Mouse (Mus musculus): ENCODE results near the gene Sfxn2.

Gene Sfxn2

DNA sequence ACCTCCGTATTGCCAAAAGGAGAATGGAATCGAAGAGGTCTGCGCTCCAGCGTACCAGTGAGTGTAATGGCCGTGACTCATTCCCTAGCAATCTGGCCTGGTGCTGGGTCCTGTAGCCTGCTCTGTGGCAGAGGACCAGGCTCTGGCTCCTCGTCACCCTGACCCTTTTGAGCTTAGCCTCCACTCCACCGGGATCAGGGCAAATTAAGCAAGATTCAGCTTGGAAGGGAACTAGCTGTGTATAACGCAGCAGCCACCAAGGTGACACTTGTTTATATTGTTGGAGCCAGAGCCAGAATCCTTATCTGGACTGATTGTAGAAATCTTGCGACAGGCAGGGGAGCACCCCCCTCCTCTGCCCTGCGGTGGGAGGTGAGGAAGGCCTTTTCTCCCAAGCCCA, 55.2 kb downstream of the Sfxn2 start:
- no peak for DNase-seq (ENCODE audit: low read depth, low spot score)

GRCm38 (mm10) chr19:46629807-46630206, 56.6 kb downstream of the Sfxn2 start:
- no peak for DNase-seq (ENCODE audit: low read depth, low spot score)

- DNase-seq (ENCODE audit: low read depth, low spot score), result no peak
Observed at GRCm38 (mm10) chr19:46631637-46632036, 58.5 kb downstream of the Sfxn2 start.

DNA sequence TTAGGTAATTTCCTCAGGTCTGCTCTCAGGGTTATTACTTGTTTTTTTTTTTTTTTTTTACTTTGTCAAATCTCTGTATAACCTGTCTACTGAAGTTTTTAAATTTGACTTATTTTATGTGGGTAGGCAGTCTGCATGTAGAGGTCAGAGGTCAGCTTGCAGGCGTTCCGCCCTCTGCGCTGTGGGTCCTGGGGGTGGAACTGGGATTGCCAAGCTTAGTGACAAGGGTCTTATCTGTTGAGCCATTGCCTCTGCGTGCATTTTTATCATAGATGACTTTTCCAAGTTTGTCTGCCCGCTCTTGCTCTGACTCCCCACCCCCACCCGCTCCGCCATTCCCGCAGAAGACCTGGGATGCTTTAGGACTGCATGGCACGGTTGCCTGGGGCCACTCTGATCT, 62.6 kb downstream of the Sfxn2 start:
- no peak for DNase-seq (ENCODE audit: low read depth, low spot score)

GRCm38 (mm10) chr19:46637598-46637997, 64.4 kb downstream of the Sfxn2 start:
- DNase-seq (ENCODE audit: low read depth, low spot score), result no peak

DNA sequence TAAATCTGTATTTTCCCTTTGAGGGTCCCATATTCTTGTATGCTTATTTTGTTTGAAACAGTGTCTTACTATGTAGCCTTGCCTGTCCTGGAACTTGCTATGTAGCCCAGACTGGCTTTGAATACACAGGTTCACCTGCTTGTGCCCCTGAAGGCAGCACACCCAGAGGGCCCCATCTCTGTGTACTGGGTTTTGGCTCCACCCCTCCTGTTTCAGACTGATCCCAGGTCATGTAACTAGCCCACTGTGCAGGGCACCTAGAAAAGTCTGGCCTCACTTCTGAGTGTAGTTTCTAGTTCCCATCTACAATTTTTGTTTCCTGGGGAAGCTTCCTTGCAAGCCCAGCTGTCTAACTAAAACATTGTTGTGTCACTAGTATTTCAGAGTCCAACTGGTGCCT, 65.9 kb downstream of the Sfxn2 start:
- no peak for DNase-seq (ENCODE audit: low read depth, low spot score)

- no peak for DNase-seq (ENCODE audit: low read depth, low spot score)
Observed at GRCm38 (mm10) chr19:46639496-46639895, 66.3 kb downstream of the Sfxn2 start.

GRCm38 (mm10) chr19:46640780-46641179, 67.6 kb downstream of the Sfxn2 start:
- DNase-seq (ENCODE audit: low read depth, low spot score), result no peak

DNA sequence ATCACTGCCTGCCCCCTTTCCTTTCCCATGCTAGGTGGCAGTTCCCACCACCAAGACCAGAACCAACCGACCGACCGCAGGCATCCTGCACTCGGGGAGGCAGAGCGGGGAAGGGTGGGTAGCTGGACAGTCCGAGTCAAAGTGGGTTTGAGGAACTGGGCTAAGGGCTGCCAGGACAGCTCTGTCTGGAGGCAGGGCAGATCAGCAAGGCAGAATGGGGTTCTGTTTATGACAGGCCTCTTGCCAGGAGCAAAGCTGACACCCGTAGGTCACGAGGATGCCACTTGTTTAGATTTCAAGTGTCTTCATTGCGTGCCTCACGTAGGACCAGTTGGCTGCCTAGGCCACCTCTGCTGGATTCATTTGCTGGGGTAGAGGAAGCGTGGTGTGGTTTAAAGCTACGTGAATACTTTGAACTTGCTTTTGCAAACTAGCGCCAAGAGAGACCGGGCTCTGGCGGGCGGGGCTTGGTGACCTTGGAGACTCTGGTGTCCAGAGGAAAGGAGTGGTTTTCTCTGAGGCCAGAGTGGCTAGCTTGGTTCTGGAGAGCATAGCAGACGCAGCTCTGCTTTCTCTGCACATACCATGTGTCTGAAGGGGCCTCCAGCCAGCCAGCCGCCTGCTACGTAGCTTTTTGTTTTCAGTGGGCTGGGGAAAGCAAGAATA, 68.4 kb downstream of the Sfxn2 start:
- DNase-seq (ENCODE audit: low read depth, low spot score), result peak; percentile 44

GRCm38 (mm10) chr19:46642136-46642753, 69.1 kb downstream of the Sfxn2 start:
- DNase-seq (ENCODE audit: low read depth, low spot score), result peak; percentile 76

GRCm38 (mm10) chr19:46643236-46643635, 70.1 kb downstream of the Sfxn2 start:
- DNase-seq (ENCODE audit: low read depth, low spot score), result no peak

GRCm38 (mm10) chr19:46644343-46644792, 71.2 kb downstream of the Sfxn2 start:
- no peak for DNase-seq (ENCODE audit: low read depth, low spot score)

- peak; percentile 64 for DNase-seq (ENCODE audit: low read depth, low spot score)
Observed at GRCm38 (mm10) chr19:46644793-46645602, 71.8 kb downstream of the Sfxn2 start.

DNA sequence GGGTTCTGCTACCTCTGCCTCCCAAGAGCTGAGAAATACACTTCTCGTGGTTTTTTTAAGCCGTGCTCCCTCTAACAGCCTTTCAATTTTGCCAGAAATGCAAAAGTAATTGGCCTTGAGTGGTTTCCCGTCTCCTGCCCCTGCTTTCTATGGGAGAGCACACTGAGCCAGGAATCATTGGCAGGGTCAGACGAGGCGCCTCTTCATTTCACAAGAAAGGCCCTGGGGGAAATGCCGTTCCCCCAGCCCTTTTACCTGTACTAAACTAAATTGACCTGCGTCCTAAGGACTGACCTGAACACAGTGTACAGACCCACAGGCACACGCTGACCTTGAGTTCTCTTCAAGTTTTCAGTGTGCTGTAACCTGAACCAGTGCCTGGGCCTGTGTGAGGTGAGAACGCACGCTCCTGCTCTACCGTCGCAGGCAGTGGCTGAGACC, 72.9 kb downstream of the Sfxn2 start:
- DNase-seq (ENCODE audit: low read depth, low spot score), result no peak

DNA sequence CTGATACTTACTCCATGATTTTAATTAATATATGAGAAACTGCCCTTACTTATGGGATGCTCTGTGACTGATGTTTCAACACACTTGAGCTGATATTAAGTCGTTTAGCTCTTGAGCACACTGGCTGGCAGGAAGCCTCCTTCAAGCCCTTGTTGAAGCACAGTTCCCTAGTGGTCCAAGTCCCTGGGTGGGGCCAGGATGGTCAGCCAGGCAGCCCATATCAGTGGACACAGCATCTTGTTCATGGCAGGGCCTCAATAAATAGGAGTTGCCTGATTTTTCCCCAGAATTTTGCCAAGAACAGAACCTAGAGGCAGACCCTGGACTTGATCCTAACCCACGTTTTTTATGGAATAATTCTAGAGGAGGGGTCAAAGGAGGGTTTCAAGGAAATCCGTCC, 74.1 kb downstream of the Sfxn2 start:
- DNase-seq (ENCODE audit: low read depth, low spot score), result no peak
